Comparison of ENCODE assay signal across 9 mouse cellular contexts in genomic region chr14:54926401-54927158, GRCm38 (mm10). TPM values are rescaled to one million over a fixed set of nuclear protein-coding genes. Genes with fewer than 3 reads are reported as not detected.
A peak's percentile ranks its signal among the peaks of the same experiment; 100 is the strongest.
DNase-seq lines count a peak whose midpoint lies in the region; ATAC-seq lines count a peak whose summit lies in the region.
"Had no signal": no experiment of that assay in that cellular context is flagged by ENCODE, and none has a peak within 500 bp of the region (broad histone marks: within the 10 kb centered on the region; RNA-seq: fewer than 3 reads in every experiment).

No protein-coding gene starts in this region.

- H3K27ac ChIP-seq in embryonic facial prominence, embryonic 15.5 days (replicated peaks), result peak overlapping the region; percentile 98
- peak overlapping the region; percentile 64 for H3K27ac ChIP-seq in heart, embryonic 11.5 days (ENCODE audit: low read depth, low read length)
- H3K27ac ChIP-seq in stomach, embryonic 16.5 days (ENCODE audit: low read length), result peak overlapping the region; percentile 100
- H3K27ac ChIP-seq: macrophage had no signal

- H3K27me3 ChIP-seq in megakaryocyte, embryonic 14.5 days (replicated peaks), result peaks cover 83% of the 10 kb centered on the region
- H3K27me3 ChIP-seq in embryonic facial prominence, embryonic 15.5 days, result no peaks in the 10 kb centered on the region
- H3K27me3 ChIP-seq in heart, embryonic 11.5 days (ENCODE audit: control insufficient read depth, insufficient read depth, low read length), result peaks cover 23% of the 10 kb centered on the region
- no peaks in the 10 kb centered on the region for H3K27me3 ChIP-seq in stomach, embryonic 16.5 days (ENCODE audit: control insufficient read depth, insufficient read depth, low read length)

- H3K9me3 ChIP-seq in megakaryocyte, embryonic 14.5 days, result peaks cover 6% of the 10 kb centered on the region
- no peaks in the 10 kb centered on the region for H3K9me3 ChIP-seq in embryonic facial prominence, embryonic 15.5 days (replicated peaks)
- H3K9me3 ChIP-seq in heart, embryonic 11.5 days (replicated peaks; ENCODE audit: control insufficient read depth, low read length), result no peaks in the 10 kb centered on the region; the same call in 1 of the 2 replicates
- H3K9me3 ChIP-seq in stomach, embryonic 16.5 days (replicated peaks; ENCODE audit: control insufficient read depth, low read length), result no peaks in the 10 kb centered on the region

- WGBS in embryonic facial prominence, embryonic 15.5 days, result under 1% methylated on average over 55 of the region's 58 CpGs
- 2% methylated on average over 45 of the region's 58 CpGs for WGBS in heart, embryonic 11.5 days (ENCODE audit: insufficient replicate concordance)
- WGBS in stomach, embryonic 16.5 days, result under 1% methylated on average over 58 of the region's 58 CpGs

- DNase-seq in kidney, postnatal 25 days, result peak; percentile 24 to 52
- DNase-seq in lung, postnatal 4 days, result peak; percentile 62 to 83
- DNase-seq in spleen, postnatal 14 days (ENCODE audit: low spot score in 2 of 2), result no peak

- H3K36me3 ChIP-seq in megakaryocyte, embryonic 14.5 days (replicated peaks; ENCODE audit: low read length), result no peaks in the 10 kb centered on the region
- peaks cover 14% of the 10 kb centered on the region for H3K36me3 ChIP-seq in embryonic facial prominence, embryonic 15.5 days
- no peaks in the 10 kb centered on the region; the same call in 1 of the 2 replicates for H3K36me3 ChIP-seq in heart, embryonic 11.5 days (ENCODE audit: control insufficient read depth, insufficient read depth, low read length)
- H3K36me3 ChIP-seq in stomach, embryonic 16.5 days (ENCODE audit: control insufficient read depth, insufficient read depth, low read length), result no peaks in the 10 kb centered on the region

- peak overlapping the region; percentile 94 for H3K9ac ChIP-seq in embryonic facial prominence, embryonic 15.5 days
- peak overlapping the region; percentile 66 for H3K9ac ChIP-seq in heart, embryonic 11.5 days (ENCODE audit: low read depth, low read length)
- H3K9ac ChIP-seq in stomach, embryonic 16.5 days (ENCODE audit: low read length), result peak overlapping the region; percentile 94

- peak overlapping the region; percentile 61 for H3K4me2 ChIP-seq in embryonic facial prominence, embryonic 15.5 days (replicated peaks)
- H3K4me2 ChIP-seq in heart, embryonic 11.5 days, result peak overlapping the region; percentile 94
- H3K4me2 ChIP-seq in stomach, embryonic 16.5 days (ENCODE audit: low read depth, low read length), result peak overlapping the region; percentile 84

- peaks cover 56% of the 10 kb centered on the region for H3K4me1 ChIP-seq in megakaryocyte, embryonic 14.5 days
- H3K4me1 ChIP-seq in embryonic facial prominence, embryonic 15.5 days, result peaks cover 52% of the 10 kb centered on the region
- peaks cover 24% of the 10 kb centered on the region for H3K4me1 ChIP-seq in heart, embryonic 11.5 days (ENCODE audit: control insufficient read depth, insufficient read depth, low read length)
- peaks cover 31% of the 10 kb centered on the region for H3K4me1 ChIP-seq in stomach, embryonic 16.5 days (ENCODE audit: control insufficient read depth, insufficient read depth, low read length)

- no peak for ATAC-seq in megakaryocyte, adult 5-6 weeks (ENCODE audit: poor library complexity, severe bottlenecking)
- peak; percentile 83 for ATAC-seq in embryonic facial prominence, embryonic 15.5 days (ENCODE audit: insufficient number of reproducible peaks, low FRiP score, low TSS enrichment, low read depth)
- peak; percentile 50; the same call in 1 of the 2 replicates for ATAC-seq in heart, embryonic 11.5 days (replicated peaks; ENCODE audit: insufficient number of reproducible peaks, low FRiP score, low TSS enrichment)
- ATAC-seq in stomach, embryonic 16.5 days (ENCODE audit: insufficient read depth, low FRiP score), result peak; percentile 87

- peak overlapping the region; percentile 80 for H3K4me3 ChIP-seq in megakaryocyte, embryonic 14.5 days (replicated peaks)
- H3K4me3 ChIP-seq in embryonic facial prominence, embryonic 15.5 days (replicated peaks), result peak overlapping the region; percentile 62
- H3K4me3 ChIP-seq in heart, embryonic 11.5 days (ENCODE audit: low read depth, low read length), result peak overlapping the region; percentile 43
- peak overlapping the region; percentile 73 for H3K4me3 ChIP-seq in stomach, embryonic 16.5 days (replicated peaks; ENCODE audit: low read length)

RNA-seq across cellular contexts. Expression of gene Efs, which starts 0.7 kb away (rescaled TPM):
- not detected in 2 replicates for polyA plus RNA-seq in megakaryocyte, embryonic 14.5 days (2012; ENCODE audit: insufficient read depth, low replicate concordance)
- total RNA-seq in megakaryocyte, adult 5-6 weeks (2015), result not detected in 2 replicates
- not detected in 2 replicates for total RNA-seq in megakaryocyte, adult 5-6 weeks (2017)
- polyA plus RNA-seq in embryonic facial prominence, embryonic 15.5 days (2015; fragmentation: Nextera tagmentation; extraction: Ambion mirVana), result 59.7 and 63.4 TPM in 2 replicates
- polyA plus RNA-seq in heart, embryonic 11.5 days (2014; fragmentation: Nextera tagmentation; extraction: Ambion mirVana), result 11.0 and 12.7 TPM in 2 replicates
- polyA plus RNA-seq in stomach, embryonic 16.5 days (2015; fragmentation: Nextera tagmentation; extraction: Ambion mirVana), result 26.8 and 30.3 TPM in 2 replicates
- polyA plus RNA-seq: macrophage had no signal

RNA-seq across cellular contexts. Expression of gene Il25, which starts 5.9 kb away (rescaled TPM):
- polyA plus RNA-seq in megakaryocyte, embryonic 14.5 days (2012; ENCODE audit: insufficient read depth, low replicate concordance), result not detected in 2 replicates
- not detected in 2 replicates for total RNA-seq in megakaryocyte, adult 5-6 weeks (2015)
- total RNA-seq in megakaryocyte, adult 5-6 weeks (2017), result not detected in 2 replicates
- 0.47 TPM in 1 of 2 replicates, not detected in the other for polyA plus RNA-seq in embryonic facial prominence, embryonic 15.5 days (2015; fragmentation: Nextera tagmentation; extraction: Ambion mirVana)
- polyA plus RNA-seq in heart, embryonic 11.5 days (2014; fragmentation: Nextera tagmentation; extraction: Ambion mirVana), result not detected in 2 replicates
- not detected in 2 replicates for polyA plus RNA-seq in stomach, embryonic 16.5 days (2015; fragmentation: Nextera tagmentation; extraction: Ambion mirVana)
- polyA plus RNA-seq: macrophage had no signal

RNA-seq across cellular contexts. Expression of gene Cmtm5, which starts 9.5 kb away (rescaled TPM):
- not detected in 2 replicates for polyA plus RNA-seq in megakaryocyte, embryonic 14.5 days (2012; ENCODE audit: insufficient read depth, low replicate concordance)
- total RNA-seq in megakaryocyte, adult 5-6 weeks (2015), result not detected in 2 replicates
- not detected in 2 replicates for total RNA-seq in megakaryocyte, adult 5-6 weeks (2017)
- polyA plus RNA-seq in embryonic facial prominence, embryonic 15.5 days (2015; fragmentation: Nextera tagmentation; extraction: Ambion mirVana), result 8.9 and 9.4 TPM in 2 replicates
- polyA plus RNA-seq in heart, embryonic 11.5 days (2014; fragmentation: Nextera tagmentation; extraction: Ambion mirVana), result 0.49 and 0.90 TPM in 2 replicates
- polyA plus RNA-seq in stomach, embryonic 16.5 days (2015; fragmentation: Nextera tagmentation; extraction: Ambion mirVana), result 3.4 and 4.9 TPM in 2 replicates
- polyA plus RNA-seq: macrophage had no signal

RNA-seq across cellular contexts. Expression of gene Slc22a17, which starts 13.6 kb away (rescaled TPM):
- polyA plus RNA-seq in megakaryocyte, embryonic 14.5 days (2012; ENCODE audit: insufficient read depth, low replicate concordance), result 0.93 and 1.1 TPM in 2 replicates
- 0.11 and 0.56 TPM in 2 replicates for total RNA-seq in megakaryocyte, adult 5-6 weeks (2015)
- total RNA-seq in megakaryocyte, adult 5-6 weeks (2017), result 0.73 TPM in 1 of 2 replicates, not detected in the other
- polyA plus RNA-seq in embryonic facial prominence, embryonic 15.5 days (2015; fragmentation: Nextera tagmentation; extraction: Ambion mirVana), result 81.7 and 93.6 TPM in 2 replicates
- polyA plus RNA-seq in heart, embryonic 11.5 days (2014; fragmentation: Nextera tagmentation; extraction: Ambion mirVana), result 26.0 and 28.7 TPM in 2 replicates
- 29.2 and 32.2 TPM in 2 replicates for polyA plus RNA-seq in stomach, embryonic 16.5 days (2015; fragmentation: Nextera tagmentation; extraction: Ambion mirVana)
- polyA plus RNA-seq: macrophage had no signal

RNA-seq across cellular contexts. Expression of gene Pabpn1, which starts 34.3 kb away (rescaled TPM):
- polyA plus RNA-seq in megakaryocyte, embryonic 14.5 days (2012; ENCODE audit: insufficient read depth, low replicate concordance), result 94.8 and 258 TPM in 2 replicates
- total RNA-seq in megakaryocyte, adult 5-6 weeks (2015), result 48.9 and 67.2 TPM in 2 replicates
- 153 and 165 TPM in 2 replicates for total RNA-seq in megakaryocyte, adult 5-6 weeks (2017)
- 124 and 125 TPM in 2 replicates for polyA plus RNA-seq in embryonic facial prominence, embryonic 15.5 days (2015; fragmentation: Nextera tagmentation; extraction: Ambion mirVana)
- 89.5 and 99.0 TPM in 2 replicates for polyA plus RNA-seq in heart, embryonic 11.5 days (2014; fragmentation: Nextera tagmentation; extraction: Ambion mirVana)
- polyA plus RNA-seq in stomach, embryonic 16.5 days (2015; fragmentation: Nextera tagmentation; extraction: Ambion mirVana), result 67.8 and 78.6 TPM in 2 replicates

Comparison
In these comparisons a context has a peak if more than half of its experiments do, and no peak if none do; other contexts are left out.
1. DNase-seq: peak in kidney, postnatal 25 days (2 of 2) and lung, postnatal 4 days (2 of 2); none in spleen, postnatal 14 days (0 of 2).
2. Peak in every context shown above with its lines, with median percentiles within 50 percentile points of each other: H3K4me3 ChIP-seq, H3K27ac ChIP-seq, H3K4me2 ChIP-seq and H3K9ac ChIP-seq.